Mouse (Mus musculus) midbrain, embryonic 12.5 days (tissue): ENCODE results near the gene Hacd2. TPM values are rescaled to one million over a fixed set of nuclear protein-coding genes. Genes with fewer than 3 reads are reported as not detected.

ENCODE experiments used
- ATAC-seq: fragments of 200-750 bp; cut with Nextera tagmentation; 2 replicates; pipeline ENCODE4 v1.8.0; 2017; ENCODE audit warnings: low read depth, moderate TSS enrichment, moderate library complexity; ENCODE audit not compliant: low FRiP score
- H3K27ac ChIP-seq: fragments of 300-500 bp; sonication (generic); replicated peaks from 2 replicates; pipeline ENCODE4 v1.5.1; 2016; ENCODE audit warnings: mild to moderate bottlenecking
- H3K27me3 ChIP-seq: fragments of 300-500 bp; sonication (generic); 2 replicates; pipeline ENCODE4 v1.6.1; 2016; ENCODE audit warnings: mild to moderate bottlenecking
- H3K36me3 ChIP-seq: fragments of 300-500 bp; sonication (generic); 2 replicates; pipeline ENCODE4 v1.6.1; 2016
- H3K4me1 ChIP-seq: fragments of 300-500 bp; sonication (generic); 2 replicates; pipeline ENCODE4 v1.6.1; 2016
- H3K4me2 ChIP-seq: fragments of 300-500 bp; sonication (generic); replicated peaks from 2 replicates; pipeline ENCODE4 v1.6.1; 2016; ENCODE audit warnings: mild to moderate bottlenecking, moderate library complexity
- H3K4me3 ChIP-seq: fragments of 300-500 bp; sonication (generic); 2 replicates; pipeline ENCODE4 v1.5.1; 2016; ENCODE audit warnings: mild to moderate bottlenecking
- H3K9ac ChIP-seq: fragments of 300-500 bp; sonication (generic); replicated peaks from 2 replicates; pipeline ENCODE4 v1.6.1; 2016; ENCODE audit warnings: mild to moderate bottlenecking, moderate library complexity
- H3K9me3 ChIP-seq: fragments of 300-500 bp; sonication (generic); 2 replicates; pipeline ENCODE4 v1.6.1; 2016; ENCODE audit warnings: mild to moderate bottlenecking
- WGBS: fragments of 180-500 bp; shearing (Covaris S2); methylation state at CpG from one replicate; pipeline ENCODE4 v1.1.7; 2016; 5-methylcytosine and 5-hydroxymethylcytosine counted together
- polyA plus RNA-seq: library from polyadenylated mRNA; unstranded; fragments of >200 nt; fragmentation: Nextera tagmentation; extraction: Ambion mirVana; gene quantifications from 2 replicates; pipeline ENCODE4 v1.2.1, GENCODE M21; 2016

The Hacd2 gene
- polyA plus RNA-seq, 1 experiment from 2014 or later, result 44.0 TPM

DNA sequence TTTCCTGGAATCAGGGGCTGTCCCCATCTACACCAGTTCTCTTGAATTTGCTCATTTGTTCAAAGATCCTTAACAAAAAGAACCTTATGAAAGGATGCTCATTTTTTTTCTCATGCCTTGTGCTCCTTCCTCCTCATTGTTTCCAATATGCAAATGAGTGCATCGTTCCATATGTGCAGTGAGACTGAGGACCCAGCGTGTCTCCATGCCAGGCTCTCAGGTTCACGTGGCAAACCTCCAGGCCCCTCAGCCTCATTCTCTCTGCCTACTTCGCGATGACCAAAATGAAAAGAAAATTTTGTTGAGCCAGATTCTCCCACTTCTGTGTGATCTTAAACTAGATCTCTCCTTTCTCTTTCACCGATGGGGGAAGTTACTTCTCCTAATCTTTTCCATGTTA lies 117.2 kb downstream of the Hacd2 start:
- Histone ChIP-seq H3K9ac (no peak overlapping the region), H3K27ac (no peak overlapping the region), H3K36me3 (no peaks in the 10 kb centered on the region), H3K4me3 (no peak overlapping the region), H3K4me2 (no peak overlapping the region), H3K9me3 (no peaks in the 10 kb centered on the region), H3K4me1 (peaks cover 18% of the 10 kb centered on the region), H3K27me3 (peaks cover 9% of the 10 kb centered on the region; the same call in 1 of the 2 replicates)
- 56% methylated on average over 6 of the region's 6 CpGs for WGBS
- ATAC-seq, result no peak

- WGBS, result 11% methylated on average over 11 of the region's 11 CpGs
- Histone ChIP-seq H3K9ac (0 out of 2 replicates have a peak overlapping the region, but pooled peaks have one; percentile 2), H3K4me1 (peaks cover 18% of the 10 kb centered on the region)
Observed at GRCm38 (mm10) chr16:35139873-35140619, 117.8 kb downstream of the Hacd2 start.

DNA sequence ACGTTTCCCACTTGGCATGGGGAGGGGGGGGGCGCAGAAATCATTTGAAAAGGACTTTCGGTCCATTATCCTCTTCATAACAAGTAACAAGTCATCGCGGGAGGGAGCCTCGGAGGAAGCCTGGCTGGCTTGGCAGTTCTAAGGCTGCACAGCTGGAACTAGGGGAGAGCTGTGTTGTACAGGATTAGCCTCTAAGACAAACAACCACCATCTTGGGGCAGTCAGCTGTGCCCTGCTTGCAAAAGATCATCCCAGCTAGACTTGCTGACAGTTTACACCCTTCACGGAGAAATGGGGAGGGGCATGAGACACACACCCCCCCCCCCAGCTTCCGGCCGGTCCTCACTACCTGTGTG lies 118.4 kb downstream of the Hacd2 start:
- peaks cover 9% of the 10 kb centered on the region; the same call in 1 of the 2 replicates for H3K27me3 ChIP-seq
- peak overlapping the region; percentile 73 for H3K27ac ChIP-seq
- WGBS, result 22% methylated on average over 9 of the region's 9 CpGs
- H3K4me1 ChIP-seq, result peaks cover 18% of the 10 kb centered on the region
- peak overlapping the region; percentile 42 for H3K4me2 ChIP-seq
- no peaks in the 10 kb centered on the region for H3K9me3 ChIP-seq
- H3K36me3 ChIP-seq, result no peaks in the 10 kb centered on the region
- ATAC-seq, result peak; percentile 58
- no peak overlapping the region; the same call in 1 of the 2 replicates for H3K4me3 ChIP-seq
- no peak overlapping the region for H3K9ac ChIP-seq

More at GRCm38 (mm10) chr16:35139873-35140619, 117.8 kb downstream of the Hacd2 start:
- H3K36me3 ChIP-seq, result no peaks in the 10 kb centered on the region
- ATAC-seq, result peak; percentile 88
- H3K9me3 ChIP-seq, result no peaks in the 10 kb centered on the region
- peak overlapping the region; percentile 73 for H3K27ac ChIP-seq
- no peak overlapping the region; the same call in 1 of the 2 replicates for H3K4me3 ChIP-seq
- peak overlapping the region; percentile 42 for H3K4me2 ChIP-seq
- H3K27me3 ChIP-seq, result peaks cover 9% of the 10 kb centered on the region; the same call in 1 of the 2 replicates

DNA sequence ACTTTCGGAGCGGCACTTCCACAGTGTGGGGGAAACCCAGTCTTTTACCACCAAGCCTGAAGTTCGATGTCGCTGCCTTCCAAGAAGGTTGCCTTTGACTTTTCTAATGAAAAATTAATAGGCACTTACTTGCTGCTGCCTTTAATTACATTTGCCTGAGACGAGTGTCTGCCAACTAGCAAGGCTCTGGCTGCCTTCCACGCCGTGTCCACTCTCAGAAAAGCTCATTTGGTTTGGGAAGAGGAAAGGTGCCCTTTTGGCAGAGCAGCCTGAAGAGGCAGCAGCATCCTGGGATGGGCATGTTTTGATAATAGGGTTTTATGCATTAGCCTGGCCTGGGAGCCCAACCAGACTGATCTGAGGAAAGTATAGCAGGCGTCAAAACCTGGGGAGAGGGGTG lies 119.6 kb downstream of the Hacd2 start:
- Histone ChIP-seq H3K36me3 (no peaks in the 10 kb centered on the region), H3K4me1 (peaks cover 18% of the 10 kb centered on the region), H3K4me2 (no peak overlapping the region), H3K9me3 (no peaks in the 10 kb centered on the region), H3K9ac (no peak overlapping the region), H3K27me3 (peaks cover 9% of the 10 kb centered on the region; the same call in 1 of the 2 replicates), H3K27ac (no peak overlapping the region), H3K4me3 (no peak overlapping the region)
- 80% methylated on average over 8 of the region's 8 CpGs for WGBS
- no peak for ATAC-seq

GRCm38 (mm10) chr16:35146153-35146552 lies 123.9 kb downstream of the Hacd2 start:
- Histone ChIP-seq H3K4me2 (no peak overlapping the region), H3K27me3 (peaks cover 22% of the 10 kb centered on the region), H3K9ac (no peak overlapping the region), H3K4me3 (no peak overlapping the region), H3K4me1 (no peaks in the 10 kb centered on the region), H3K36me3 (no peaks in the 10 kb centered on the region), H3K27ac (no peak overlapping the region), H3K9me3 (no peaks in the 10 kb centered on the region)
- ATAC-seq, result no peak
- 21% methylated on average over 4 of the region's 4 CpGs for WGBS

DNA sequence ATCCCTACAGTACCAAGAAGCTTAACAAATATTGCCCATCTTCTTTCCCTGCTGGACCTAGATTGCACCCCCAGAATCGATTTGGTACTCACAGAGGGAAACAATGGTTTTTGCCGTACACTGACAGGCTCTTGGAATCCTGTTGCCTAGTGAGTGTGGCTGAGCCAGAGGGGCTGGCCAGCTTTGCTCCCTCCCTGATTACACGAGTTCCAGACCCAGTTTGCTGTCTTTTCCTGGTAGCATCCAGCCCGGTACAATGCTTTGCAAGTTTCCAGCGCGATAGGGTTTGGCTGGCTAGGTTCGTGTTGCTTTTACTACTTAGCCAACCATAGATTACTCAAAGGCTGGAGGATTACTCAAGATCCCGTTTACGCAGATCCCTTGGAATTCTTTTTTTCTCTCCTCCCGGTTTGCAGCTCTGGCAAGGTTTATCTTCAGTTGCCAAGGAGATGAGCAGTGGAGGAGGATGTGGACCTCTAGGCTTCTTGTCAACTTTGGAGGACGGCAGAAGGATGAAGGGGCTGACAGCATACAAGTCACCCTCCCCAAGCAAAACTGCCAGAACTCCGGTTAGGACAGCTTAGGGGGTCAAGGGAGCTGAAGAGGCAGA lies 131.0 kb downstream of the Hacd2 start:
- 2% methylated on average over 12 of the region's 12 CpGs for WGBS
- peaks cover 22% of the 10 kb centered on the region for H3K4me1 ChIP-seq
- H3K4me2 ChIP-seq, result peak overlapping the region; percentile 94; the same call in 1 of the 2 replicates
- H3K36me3 ChIP-seq, result no peaks in the 10 kb centered on the region
- no peak overlapping the region for H3K9ac ChIP-seq
- no peak overlapping the region for H3K27ac ChIP-seq
- no peak overlapping the region for H3K4me3 ChIP-seq
- H3K27me3 ChIP-seq, result peaks cover 69% of the 10 kb centered on the region
- no peaks in the 10 kb centered on the region for H3K9me3 ChIP-seq
- ATAC-seq, result no peak

- WGBS, result under 1% methylated on average over 29 of the region's 29 CpGs
- H3K9me3 ChIP-seq, result no peaks in the 10 kb centered on the region
- no peaks in the 10 kb centered on the region for H3K36me3 ChIP-seq
- peaks cover 27% of the 10 kb centered on the region for H3K4me1 ChIP-seq
- H3K4me3 ChIP-seq, result peak overlapping the region; percentile 76
- peak; percentile 76 for ATAC-seq
- peak overlapping the region; percentile 94 for H3K4me2 ChIP-seq
- H3K9ac ChIP-seq, result peak overlapping the region; percentile 86
- H3K27me3 ChIP-seq, result peaks cover 72% of the 10 kb centered on the region
- peak overlapping the region; percentile 86 for H3K27ac ChIP-seq
Observed at GRCm38 (mm10) chr16:35154245-35154640, 132.0 kb downstream of the Hacd2 start.

- WGBS, result 1% methylated on average over 52 of the region's 104 CpGs
- ATAC-seq, result peak; percentile 67
Observed at GRCm38 (mm10) chr16:35154641-35155390, 132.6 kb downstream of the Hacd2 start, which contains the start of gene Adcy5. Gene Adcy5 (plus strand): TSS chr16:35154877.

GRCm38 (mm10) chr16:35155391-35156305 lies 133.4 kb downstream of the Hacd2 start:
- peak overlapping the region; percentile 86 for H3K9ac ChIP-seq
- H3K27me3 ChIP-seq, result peaks cover 66% of the 10 kb centered on the region
- H3K4me3 ChIP-seq, result peak overlapping the region; percentile 76
- H3K4me2 ChIP-seq, result peak overlapping the region; percentile 94
- under 1% methylated on average over 79 of the region's 87 CpGs for WGBS
- H3K36me3 ChIP-seq, result no peaks in the 10 kb centered on the region
- H3K9me3 ChIP-seq, result no peaks in the 10 kb centered on the region
- peak overlapping the region; percentile 86 for H3K27ac ChIP-seq
- ATAC-seq, result peak; percentile 41
- H3K4me1 ChIP-seq, result peaks cover 41% of the 10 kb centered on the region

More at GRCm38 (mm10) chr16:35154641-35155390, 132.6 kb downstream of the Hacd2 start, which contains the start of gene Adcy5:
- no peaks in the 10 kb centered on the region for H3K9me3 ChIP-seq
- H3K36me3 ChIP-seq, result no peaks in the 10 kb centered on the region
- H3K27ac ChIP-seq, result peak within 1 kb of the TSS; percentile 86
- peak within 1 kb of the TSS; percentile 94 for H3K4me2 ChIP-seq
- peak within 1 kb of the TSS; percentile 76 for H3K4me3 ChIP-seq
- H3K27me3 ChIP-seq, result peaks cover 70% of the 10 kb centered on the region
- peaks cover 33% of the 10 kb centered on the region for H3K4me1 ChIP-seq
- peak within 1 kb of the TSS; percentile 86 for H3K9ac ChIP-seq

- ATAC-seq, result no peak
- no peak overlapping the region for H3K27ac ChIP-seq
- H3K4me3 ChIP-seq, result peak overlapping the region; percentile 76
- H3K27me3 ChIP-seq, result peaks cover 60% of the 10 kb centered on the region
- H3K9ac ChIP-seq, result peak overlapping the region; percentile 86
- H3K4me2 ChIP-seq, result peak overlapping the region; percentile 94
- no peaks in the 10 kb centered on the region for H3K36me3 ChIP-seq
- peaks cover 46% of the 10 kb centered on the region for H3K4me1 ChIP-seq
- 4% methylated on average over 48 of the region's 48 CpGs for WGBS
- no peaks in the 10 kb centered on the region for H3K9me3 ChIP-seq
Observed at GRCm38 (mm10) chr16:35156306-35156695, 134.1 kb downstream of the Hacd2 start.

DNA sequence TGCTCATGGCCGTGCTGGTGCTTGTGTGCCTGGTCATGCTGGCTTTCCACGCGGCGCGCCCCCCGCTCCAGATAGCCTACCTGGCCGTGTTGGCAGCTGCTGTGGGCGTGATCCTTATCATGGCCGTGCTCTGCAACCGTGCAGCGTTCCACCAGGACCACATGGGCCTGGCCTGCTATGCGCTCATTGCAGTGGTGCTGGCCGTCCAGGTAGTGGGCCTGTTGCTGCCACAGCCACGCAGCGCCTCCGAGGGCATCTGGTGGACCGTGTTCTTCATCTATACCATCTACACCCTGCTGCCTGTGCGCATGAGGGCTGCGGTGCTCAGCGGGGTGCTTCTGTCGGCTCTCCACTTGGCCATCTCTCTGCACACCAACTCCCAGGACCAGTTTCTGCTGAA lies 134.6 kb downstream of the Hacd2 start:
- H3K4me3 ChIP-seq, result peak overlapping the region; percentile 76
- H3K4me1 ChIP-seq, result peaks cover 46% of the 10 kb centered on the region
- H3K27me3 ChIP-seq, result peaks cover 55% of the 10 kb centered on the region
- ATAC-seq, result no peak
- no peaks in the 10 kb centered on the region for H3K9me3 ChIP-seq
- no peaks in the 10 kb centered on the region for H3K36me3 ChIP-seq
- no peak overlapping the region for H3K27ac ChIP-seq
- H3K9ac ChIP-seq, result no peak overlapping the region
- H3K4me2 ChIP-seq, result peak overlapping the region; percentile 94
- WGBS, result 81% methylated on average over 21 of the region's 21 CpGs
